Mouse (Mus musculus): Measurements from ENCODE around the gene Ccdc188. TPM values are rescaled to one million over a fixed set of nuclear protein-coding genes. Genes with fewer than 3 reads are reported as not detected.
"Not testable (repeated sequence)": the region's sequence is repeated elsewhere in the genome, so short reads cannot be mapped to it uniquely, and the experiment has no call there.

Gene Ccdc188
- polyA plus RNA-seq, 1 experiment, result not detected

DNA sequence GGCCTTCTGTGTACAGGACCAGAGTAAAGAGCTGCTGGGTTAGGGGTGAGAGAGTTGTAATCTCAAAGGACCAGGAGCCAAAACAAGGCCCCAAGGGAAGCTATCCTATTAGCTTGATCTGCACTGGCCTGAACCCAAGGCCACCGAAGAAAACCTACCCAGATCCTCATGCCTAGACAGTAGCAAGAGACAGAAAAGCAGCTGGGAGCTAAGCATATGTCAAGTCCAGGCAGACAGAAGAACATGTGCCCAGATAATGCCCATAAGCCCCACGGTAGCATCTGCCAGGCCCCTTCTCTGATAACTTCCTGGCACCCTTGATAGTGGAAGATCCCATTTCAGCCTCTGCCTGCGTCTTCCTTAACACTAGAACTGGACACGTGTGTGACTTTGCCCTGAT, 30.9 kb upstream of the Ccdc188 start:
- no peak overlapping the region for H3K27ac ChIP-seq (ENCODE audit: insufficient read depth, low read length)
- no peak overlapping the region for H3K4me3 ChIP-seq (ENCODE audit: low read depth, low read length)
- no peaks in the 10 kb centered on the region for H3K27me3 ChIP-seq (ENCODE audit: control insufficient read depth, insufficient read depth, low read length, poor library complexity, severe bottlenecking)
- no peaks in the 10 kb centered on the region for H3K4me1 ChIP-seq (ENCODE audit: control insufficient read depth, insufficient read depth, low read length)
- H3K36me3 ChIP-seq (ENCODE audit: control insufficient read depth, insufficient read depth, low read length, poor library complexity, severe bottlenecking), result no peaks in the 10 kb centered on the region
- TF ChIP-seq EP300 (IDR thresholded peaks at IDR 0.05; ENCODE audit: insufficient read depth, low read depth, low read length) (no peak), CTCF (IDR thresholded peaks at IDR 0.05; ENCODE audit: low read depth, low read length) (no peak), POLR2A (IDR thresholded peaks at IDR 0.05; ENCODE audit: insufficient read depth, low read length) (no peak)
- no peak overlapping the region for H3K9ac ChIP-seq (ENCODE audit: low read depth, poor library complexity, severe bottlenecking)
- no peaks in the 10 kb centered on the region for H3K9me3 ChIP-seq (replicated peaks; ENCODE audit: control insufficient read depth, insufficient read depth, low read length, poor library complexity, severe bottlenecking)

DNA sequence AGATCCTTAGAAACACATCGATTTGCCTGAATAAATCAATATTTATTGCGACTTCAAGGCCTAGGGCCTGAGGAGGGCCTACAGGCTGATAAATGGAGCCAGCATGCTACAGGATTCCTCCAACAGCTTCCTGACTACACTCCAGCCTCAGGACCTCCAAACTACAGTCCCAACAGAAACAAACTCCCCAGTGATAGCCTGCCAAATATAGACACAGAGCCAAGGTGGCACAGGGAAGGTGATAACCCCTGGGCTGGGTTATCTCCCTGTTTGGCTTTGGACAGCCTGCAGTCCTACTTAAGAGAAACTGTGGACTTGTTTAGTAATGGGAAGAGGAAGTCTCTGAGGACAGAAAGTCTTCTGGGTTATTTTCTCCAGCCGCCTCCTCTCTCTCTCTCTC, 30.5 kb upstream of the Ccdc188 start:
- H3K4me3 ChIP-seq (ENCODE audit: low read depth, low read length), result no peak overlapping the region
- no peak overlapping the region for H3K27ac ChIP-seq (ENCODE audit: insufficient read depth, low read length)
- no peak for TF ChIP-seq POLR2A (IDR thresholded peaks at IDR 0.05; ENCODE audit: insufficient read depth, low read length)
- TF ChIP-seq CTCF (IDR thresholded peaks at IDR 0.05; ENCODE audit: low read depth, low read length), result no peak
- TF ChIP-seq EP300 (IDR thresholded peaks at IDR 0.05; ENCODE audit: insufficient read depth, low read depth, low read length), result no peak
- no peaks in the 10 kb centered on the region for H3K27me3 ChIP-seq (ENCODE audit: control insufficient read depth, insufficient read depth, low read length, poor library complexity, severe bottlenecking)
- no peaks in the 10 kb centered on the region for H3K36me3 ChIP-seq (ENCODE audit: control insufficient read depth, insufficient read depth, low read length, poor library complexity, severe bottlenecking)
- no peak overlapping the region for H3K9ac ChIP-seq (ENCODE audit: low read depth, poor library complexity, severe bottlenecking)
- H3K4me1 ChIP-seq (ENCODE audit: control insufficient read depth, insufficient read depth, low read length), result no peaks in the 10 kb centered on the region
- H3K9me3 ChIP-seq (replicated peaks; ENCODE audit: control insufficient read depth, insufficient read depth, low read length, poor library complexity, severe bottlenecking), result no peaks in the 10 kb centered on the region

- Histone ChIP-seq H3K9ac (ENCODE audit: low read depth, poor library complexity, severe bottlenecking) (no peak overlapping the region), H3K36me3 (ENCODE audit: control insufficient read depth, insufficient read depth, low read length, poor library complexity, severe bottlenecking) (no peaks in the 10 kb centered on the region), H3K9me3 (replicated peaks; ENCODE audit: control insufficient read depth, insufficient read depth, low read length, poor library complexity, severe bottlenecking) (no peaks in the 10 kb centered on the region), H3K4me3 (ENCODE audit: low read depth, low read length) (no peak overlapping the region), H3K27me3 (ENCODE audit: control insufficient read depth, insufficient read depth, low read length, poor library complexity, severe bottlenecking) (no peaks in the 10 kb centered on the region), H3K4me1 (ENCODE audit: control insufficient read depth, insufficient read depth, low read length) (no peaks in the 10 kb centered on the region), H3K27ac (ENCODE audit: insufficient read depth, low read length) (no peak overlapping the region)
- no peak for TF ChIP-seq POLR2A (IDR thresholded peaks at IDR 0.05; ENCODE audit: insufficient read depth, low read length)
- no peak for TF ChIP-seq EP300 (IDR thresholded peaks at IDR 0.05; ENCODE audit: insufficient read depth, low read depth, low read length)
- no peak for TF ChIP-seq CTCF (IDR thresholded peaks at IDR 0.05; ENCODE audit: low read depth, low read length)
These were observed 26.7 kb upstream of the Ccdc188 start for GRCm38 (mm10) chr16:18191006-18191405.

- Histone ChIP-seq H3K4me3 (ENCODE audit: low read depth, low read length) (no peak overlapping the region), H3K9ac (ENCODE audit: low read depth, poor library complexity, severe bottlenecking) (no peak overlapping the region), H3K9me3 (replicated peaks; ENCODE audit: control insufficient read depth, insufficient read depth, low read length, poor library complexity, severe bottlenecking) (no peaks in the 10 kb centered on the region), H3K36me3 (ENCODE audit: control insufficient read depth, insufficient read depth, low read length, poor library complexity, severe bottlenecking) (no peaks in the 10 kb centered on the region), H3K27me3 (ENCODE audit: control insufficient read depth, insufficient read depth, low read length, poor library complexity, severe bottlenecking) (no peaks in the 10 kb centered on the region), H3K4me1 (ENCODE audit: control insufficient read depth, insufficient read depth, low read length) (no peaks in the 10 kb centered on the region), H3K27ac (ENCODE audit: insufficient read depth, low read length) (no peak overlapping the region)
- no peak for TF ChIP-seq POLR2A (IDR thresholded peaks at IDR 0.05; ENCODE audit: insufficient read depth, low read length)
These were observed 23.3 kb upstream of the Ccdc188 start for GRCm38 (mm10) chr16:18194208-18194985.

DNA sequence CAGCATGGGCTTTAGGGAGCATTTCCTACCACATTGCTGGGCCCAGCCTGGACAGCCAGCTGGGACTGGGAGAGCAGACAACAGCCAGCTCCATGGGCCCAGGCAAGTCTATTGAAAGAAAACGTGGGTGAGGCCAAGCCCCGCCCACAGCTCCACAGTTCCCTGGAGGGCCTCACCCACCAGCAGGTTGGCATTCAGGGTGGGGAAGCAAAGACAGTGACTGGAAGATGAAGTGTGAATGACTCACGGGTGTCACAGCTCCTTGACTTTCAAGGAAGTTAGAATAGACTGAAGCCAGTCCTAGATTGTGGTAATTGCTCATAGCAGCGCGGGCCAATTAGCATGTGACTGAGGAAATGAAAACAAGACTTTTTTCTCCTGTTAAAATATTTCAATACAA, 22.6 kb upstream of the Ccdc188 start:
- Histone ChIP-seq H3K36me3 (ENCODE audit: control insufficient read depth, insufficient read depth, low read length, poor library complexity, severe bottlenecking) (no peaks in the 10 kb centered on the region), H3K9ac (ENCODE audit: low read depth, poor library complexity, severe bottlenecking) (no peak overlapping the region), H3K27ac (ENCODE audit: insufficient read depth, low read length) (no peak overlapping the region), H3K4me1 (ENCODE audit: control insufficient read depth, insufficient read depth, low read length) (no peaks in the 10 kb centered on the region), H3K9me3 (replicated peaks; ENCODE audit: control insufficient read depth, insufficient read depth, low read length, poor library complexity, severe bottlenecking) (no peaks in the 10 kb centered on the region), H3K4me3 (ENCODE audit: low read depth, low read length) (no peak overlapping the region), H3K27me3 (ENCODE audit: control insufficient read depth, insufficient read depth, low read length, poor library complexity, severe bottlenecking) (no peaks in the 10 kb centered on the region)
- TF ChIP-seq POLR2A (IDR thresholded peaks at IDR 0.05; ENCODE audit: insufficient read depth, low read length) (no peak), EP300 (IDR thresholded peaks at IDR 0.05; ENCODE audit: insufficient read depth, low read depth, low read length) (no peak), CTCF (IDR thresholded peaks at IDR 0.05; ENCODE audit: low read depth, low read length) (no peak)

GRCm38 (mm10) chr16:18195561-18195960, 22.1 kb upstream of the Ccdc188 start:
- not testable (repeated sequence) for H3K9me3 ChIP-seq (replicated peaks; ENCODE audit: control insufficient read depth, insufficient read depth, low read length, poor library complexity, severe bottlenecking); H3K27ac ChIP-seq (ENCODE audit: insufficient read depth, low read length); H3K4me1 ChIP-seq (ENCODE audit: control insufficient read depth, insufficient read depth, low read length); H3K9ac ChIP-seq (ENCODE audit: low read depth, poor library complexity, severe bottlenecking); H3K27me3 ChIP-seq (ENCODE audit: control insufficient read depth, insufficient read depth, low read length, poor library complexity, severe bottlenecking); H3K4me3 ChIP-seq (ENCODE audit: low read depth, low read length); H3K36me3 ChIP-seq (ENCODE audit: control insufficient read depth, insufficient read depth, low read length, poor library complexity, severe bottlenecking)

Data from ES-Bruce4 (cell line).